In the genomic region with DNA sequence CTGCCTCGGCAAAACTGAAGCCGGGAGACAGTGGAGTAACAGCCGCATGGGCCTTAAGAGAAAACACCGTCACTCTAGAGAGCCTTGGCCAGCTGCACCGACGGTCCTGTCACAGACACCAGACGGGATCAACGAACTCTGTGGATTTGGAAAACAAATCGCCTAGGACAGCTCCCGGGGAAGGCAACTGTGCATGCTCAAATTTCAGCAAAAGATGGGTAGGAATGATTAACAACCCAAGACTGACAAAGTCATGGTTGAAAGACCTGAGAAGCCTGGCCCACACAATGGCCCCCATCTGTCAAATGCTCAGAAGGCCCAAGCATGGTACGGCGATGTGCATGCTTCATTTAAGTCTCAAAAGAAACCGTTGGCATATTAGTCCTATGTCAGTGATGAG, we compare ENCODE assay signal across 15 mouse cellular contexts.
A peak's percentile ranks its signal among the peaks of the same experiment; 100 is the strongest.
DNase-seq lines count a peak whose midpoint lies in the region; ATAC-seq and TF ChIP-seq lines count a peak whose summit lies in the region.
"Had no signal": no experiment of that assay in that cellular context is flagged by ENCODE, and none has a peak within 500 bp of the region (broad histone marks: within the 10 kb centered on the region; RNA-seq: fewer than 3 reads in every experiment).

No protein-coding gene starts in this region.

- H3K4me3 ChIP-seq in kidney, adult 2 months (ENCODE audit: insufficient read depth, low read depth, low read length), result no peak overlapping the region
- H3K4me3 ChIP-seq in neural tube, embryonic 15.5 days (replicated peaks), result no peak overlapping the region
- H3K4me3 ChIP-seq in hindbrain, postnatal 0 days (ENCODE audit: low read length), result no peak overlapping the region
- H3K4me3 ChIP-seq: embryonic facial prominence, embryonic 15.5 days; heart, embryonic 13.5 days had no signal

- H3K9ac ChIP-seq in neural tube, embryonic 15.5 days (replicated peaks), result no peak overlapping the region
- H3K9ac ChIP-seq in hindbrain, postnatal 0 days (replicated peaks; ENCODE audit: low read length), result no peak overlapping the region
- H3K9ac ChIP-seq: embryonic facial prominence, embryonic 15.5 days; heart, embryonic 13.5 days had no signal

- H3K36me3 ChIP-seq in kidney, adult 2 months (ENCODE audit: control insufficient read depth, insufficient read depth, low read length), result no peaks in the 10 kb centered on the region
- no peaks in the 10 kb centered on the region for H3K36me3 ChIP-seq in neural tube, embryonic 15.5 days
- H3K36me3 ChIP-seq in hindbrain, postnatal 0 days (ENCODE audit: insufficient read depth, low read length), result no peaks in the 10 kb centered on the region
- H3K36me3 ChIP-seq: embryonic facial prominence, embryonic 15.5 days; heart, embryonic 13.5 days had no signal

- H3K9me3 ChIP-seq in neural tube, embryonic 15.5 days (replicated peaks), result no peaks in the 10 kb centered on the region
- no peaks in the 10 kb centered on the region for H3K9me3 ChIP-seq in hindbrain, postnatal 0 days (ENCODE audit: low read length)
- H3K9me3 ChIP-seq: embryonic facial prominence, embryonic 15.5 days; heart, embryonic 13.5 days had no signal

- 58% methylated on average over 13 of the region's 13 CpGs for WGBS in kidney, adult 2 months
- WGBS in neural tube, embryonic 15.5 days, result 21% methylated on average over 13 of the region's 13 CpGs
- WGBS in hindbrain, postnatal 0 days, result 32% methylated on average over 13 of the region's 13 CpGs

- no peaks in the 10 kb centered on the region for H3K27me3 ChIP-seq in kidney, adult 2 months (replicated peaks; ENCODE audit: control insufficient read depth, insufficient read depth, low read length)
- H3K27me3 ChIP-seq in neural tube, embryonic 15.5 days (replicated peaks), result no peaks in the 10 kb centered on the region
- H3K27me3 ChIP-seq in hindbrain, postnatal 0 days (ENCODE audit: insufficient read depth, low read length), result no peaks in the 10 kb centered on the region
- H3K27me3 ChIP-seq: embryonic facial prominence, embryonic 15.5 days; heart, embryonic 13.5 days had no signal

- no peaks in the 10 kb centered on the region for H3K4me1 ChIP-seq in kidney, adult 2 months (ENCODE audit: control insufficient read depth, insufficient read depth, low read length)
- H3K4me1 ChIP-seq in neural tube, embryonic 15.5 days, result peaks cover 10% of the 10 kb centered on the region; the same call in 1 of the 2 replicates
- no peaks in the 10 kb centered on the region for H3K4me1 ChIP-seq in hindbrain, postnatal 0 days (ENCODE audit: insufficient read depth, low read length)

- no peak for TF ChIP-seq POLR2A in kidney, adult 2 months (IDR thresholded peaks at IDR 0.05; ENCODE audit: low read depth, low read length)

- no peak for ATAC-seq in neural tube, embryonic 15.5 days (ENCODE audit: low FRiP score)
- peak; percentile 76 for ATAC-seq in hindbrain, postnatal 0 days
- no peak for ATAC-seq in megakaryocyte progenitor cell, adult 5-6 weeks (replicated peaks; ENCODE audit: poor library complexity)
- ATAC-seq: activated CD4-positive, CD25-positive, alpha-beta regulatory T cell, adult 4 months; forebrain, embryonic 16.5 days; inflammation-experienced regulatory T-cells, adult 6 months had no signal

- TF ChIP-seq CTCF in kidney, adult 2 months (conservative IDR thresholded peaks at IDR 0.05; ENCODE audit: insufficient read depth, insufficient read length, low read depth, low read length), result no peak
- TF ChIP-seq CTCF in hindbrain, postnatal 0 days (IDR thresholded peaks at IDR 0.05; ENCODE audit: low read depth), result no peak

- no peak overlapping the region for H3K27ac ChIP-seq in kidney, adult 2 months (ENCODE audit: insufficient read depth, low read depth, low read length)
- H3K27ac ChIP-seq in neural tube, embryonic 15.5 days (replicated peaks), result no peak overlapping the region
- no peak overlapping the region for H3K27ac ChIP-seq in hindbrain, postnatal 0 days
- H3K27ac ChIP-seq: embryonic facial prominence, embryonic 15.5 days; heart, embryonic 13.5 days had no signal

- H3K4me2 ChIP-seq in neural tube, embryonic 15.5 days, result no peak overlapping the region
- H3K4me2 ChIP-seq in hindbrain, postnatal 0 days (ENCODE audit: low read depth, low read length), result no peak overlapping the region
- H3K4me2 ChIP-seq: embryonic facial prominence, embryonic 15.5 days; heart, embryonic 13.5 days had no signal

- peak; percentile 7 for DNase-seq in kidney, adult 2 months
- DNase-seq in kidney, adult 11 months, result no peak
- peak; percentile 36 for DNase-seq in neural tube, embryonic 10.5 days (ENCODE audit: extremely low spot score, low spot score)
- DNase-seq in hindbrain, postnatal 0 days (ENCODE audit: low spot score), result peak; percentile 70
- no peak for DNase-seq in left cerebral cortex, adult 8-10 months (ENCODE audit: low spot score in 2 of 2)
- no peak for DNase-seq in gastrocnemius, postnatal 10 days
- DNase-seq: cerebellum, adult 2 months; gastrocnemius, postnatal 14 days had no signal

Comparison
In these comparisons a context has a peak if more than half of its experiments do, and no peak if none do; other contexts are left out.
1. DNase-seq: peak in kidney, adult 2 months (single experiment), neural tube, embryonic 10.5 days (single experiment) and hindbrain, postnatal 0 days (single experiment); none in kidney, adult 11 months (single experiment), left cerebral cortex, adult 8-10 months (0 of 2) and gastrocnemius, postnatal 10 days (single experiment).